Mouse (Mus musculus): ENCODE results near the gene Pole3. TPM values are rescaled to one million over a fixed set of nuclear protein-coding genes. Genes with fewer than 3 reads are reported as not detected.
"Not testable (repeated sequence)": the region's sequence is repeated elsewhere in the genome, so short reads cannot be mapped to it uniquely, and the experiment has no call there.

Gene Pole3
- total RNA-seq, 2 experiments from 2014 or later, result 17.7 to 19.5 TPM

DNA sequence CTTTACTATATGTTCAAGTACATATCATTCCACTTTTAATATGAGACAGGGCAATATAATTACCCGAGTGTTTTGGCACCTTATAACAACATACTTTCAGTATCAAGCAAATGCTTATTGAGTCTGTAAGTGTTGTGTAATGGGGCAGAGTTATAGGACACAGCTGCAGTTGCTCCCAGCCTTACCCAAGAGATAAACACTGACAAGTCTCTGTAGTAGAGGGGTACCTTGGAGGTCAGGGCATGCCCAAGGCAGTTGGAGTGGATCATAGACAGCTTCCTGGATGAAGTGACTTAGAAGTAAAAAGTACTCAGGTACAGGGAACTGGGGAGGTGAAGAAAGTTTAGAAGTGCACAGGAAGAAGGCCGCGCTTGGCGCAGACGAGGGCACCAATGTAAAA lies 37.7 kb downstream of the Pole3 start:
- no peak for DNase-seq

- DNase-seq, result no peak
These were observed 38.6 kb downstream of the Pole3 start for GRCm38 (mm10) chr4:62486162-62486696.

GRCm38 (mm10) chr4:62485450-62486161 lies 39.3 kb downstream of the Pole3 start:
- no peak for DNase-seq

DNA sequence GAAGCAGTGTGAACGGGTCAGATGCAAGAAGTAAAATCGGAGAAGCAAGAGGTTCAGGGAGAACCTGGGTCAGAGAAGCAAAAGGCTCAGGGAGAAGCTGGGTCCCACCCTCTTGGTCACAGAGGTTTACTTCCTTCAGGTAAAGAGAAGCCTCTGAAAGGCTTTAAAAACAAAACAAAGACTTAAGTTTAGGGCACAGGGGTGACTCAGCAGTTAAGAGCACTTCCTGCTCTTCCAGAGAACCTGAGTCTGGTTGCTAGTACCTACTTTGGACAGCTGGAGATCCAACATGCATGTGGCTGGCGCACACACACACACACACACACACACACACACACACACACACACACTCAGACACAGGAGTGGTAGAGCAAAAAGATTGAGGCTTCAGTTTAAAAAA lies 39.9 kb downstream of the Pole3 start:
- no peak for DNase-seq

DNA sequence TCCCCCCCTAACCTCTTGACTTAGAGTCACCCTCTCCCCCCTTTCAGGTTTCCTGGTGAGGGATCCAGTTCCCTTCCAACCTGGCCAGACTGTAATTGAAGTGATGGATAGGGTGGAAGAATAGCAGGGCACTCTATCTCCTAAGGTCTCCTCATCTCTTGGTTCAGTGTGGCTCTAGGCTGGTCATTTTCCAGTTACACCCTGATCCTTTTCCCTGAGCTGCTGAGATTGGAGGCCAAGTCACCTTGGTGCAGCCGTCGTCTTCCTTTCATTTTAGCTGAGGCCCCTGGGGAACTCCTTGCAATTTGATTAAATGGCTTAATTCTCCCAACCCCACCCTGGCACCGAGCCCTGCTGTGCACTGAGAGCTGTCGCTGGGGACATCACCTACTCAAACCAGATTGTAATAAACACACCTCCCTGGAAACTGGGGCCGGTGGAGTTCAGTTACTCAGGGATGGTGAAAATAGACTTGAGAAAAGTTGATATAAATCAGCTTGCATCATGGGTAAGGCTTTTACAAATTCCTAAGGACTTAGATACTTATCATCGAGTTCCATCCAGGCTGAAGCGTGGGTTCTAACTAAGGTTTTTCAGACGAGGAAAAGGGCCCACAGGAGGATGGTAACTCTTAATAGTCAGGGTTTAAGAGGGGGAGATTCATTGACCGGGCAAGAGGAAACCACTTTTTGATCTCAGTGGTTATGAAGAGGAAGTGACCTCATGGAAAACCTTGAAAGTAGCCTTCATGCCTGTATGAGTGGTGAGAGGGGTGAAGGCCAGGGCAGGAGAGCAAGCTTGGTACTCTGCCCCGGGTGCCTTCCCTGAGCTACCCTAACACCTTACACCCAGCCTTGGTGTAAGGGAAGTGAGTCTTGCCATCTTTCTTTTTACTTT lies 43.9 kb downstream of the Pole3 start:
- peak in 1 of 2 experiments; percentile 29 for DNase-seq

DNA sequence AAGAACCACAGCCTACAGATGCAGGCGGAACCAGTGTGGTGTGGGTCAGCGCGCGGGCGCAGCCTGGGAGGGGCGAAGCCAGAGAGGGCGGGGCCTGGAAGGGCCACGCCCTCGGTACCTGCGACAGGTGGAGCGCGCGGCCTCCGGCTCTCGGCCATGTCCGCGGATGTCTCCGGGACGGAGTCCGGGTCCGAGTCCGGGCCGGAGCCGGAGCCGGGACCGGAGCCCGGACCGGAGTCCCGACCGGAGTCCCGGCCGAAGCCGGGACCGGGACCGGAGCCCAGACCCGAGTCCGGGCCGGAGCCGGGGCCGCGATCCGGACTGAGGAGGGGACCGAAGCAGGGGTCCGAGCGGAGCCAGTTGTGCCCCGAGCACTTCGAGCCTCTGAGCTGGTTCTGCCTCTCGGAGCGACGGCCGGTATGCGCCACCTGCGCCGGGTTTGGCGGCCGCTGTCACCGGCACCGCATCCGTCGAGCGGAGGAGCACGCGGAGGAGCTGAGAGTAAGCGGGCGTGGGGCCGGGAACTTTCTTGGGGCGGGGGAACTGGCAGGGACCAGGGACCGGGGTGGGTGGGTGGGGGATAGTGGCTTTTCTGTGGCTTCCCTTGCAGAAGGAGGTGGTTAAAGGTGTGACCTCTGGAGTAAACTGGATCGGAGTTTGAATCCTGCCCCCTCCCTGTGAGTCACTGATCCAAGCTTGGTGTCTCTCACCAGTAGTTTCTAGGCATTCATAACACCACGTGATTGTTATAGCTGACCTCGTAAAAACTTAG lies 44.7 kb downstream of the Pole3 start, which contains the start of gene Bspry:
Gene Bspry, plus strand, starts transcription at position 117 of the 772 bp plus-strand sequence.
- peak in 1 of 2 experiments; percentile 21 for DNase-seq

GRCm38 (mm10) chr4:62479593-62479936 lies 45.3 kb downstream of the Pole3 start:
- not testable (repeated sequence) for DNase-seq

DNA sequence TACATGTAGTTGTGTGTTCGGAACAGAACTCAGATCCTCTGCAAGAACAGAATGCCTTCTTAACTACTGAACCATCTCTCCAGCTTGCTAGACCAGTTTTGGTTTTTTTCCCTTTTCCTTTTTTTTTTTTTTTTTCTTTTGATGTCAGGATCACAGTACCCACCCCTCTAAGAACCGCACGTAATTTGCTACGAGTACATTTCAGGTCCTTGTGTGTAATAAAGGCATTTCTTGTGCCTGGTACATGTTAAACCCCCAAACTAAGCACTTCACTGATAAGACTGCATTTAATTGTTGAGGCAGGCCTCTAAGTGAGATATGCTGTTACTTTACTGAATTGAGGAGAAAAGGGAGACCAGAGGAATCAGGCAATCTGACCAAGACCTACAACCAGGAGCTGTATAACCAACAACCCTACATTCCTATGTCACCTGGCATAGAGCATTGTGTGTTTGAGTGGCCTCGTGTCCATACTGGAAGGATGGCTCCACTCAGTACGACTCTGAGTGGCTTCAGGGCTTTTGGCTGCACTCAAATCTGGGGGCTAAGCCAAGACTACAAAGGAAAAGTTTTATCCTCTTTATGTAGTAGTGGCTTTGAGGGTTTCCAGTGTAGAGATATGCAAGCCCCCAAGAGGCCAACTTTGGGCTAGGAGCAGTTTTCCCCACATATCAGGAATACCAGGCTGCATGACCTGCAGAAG lies 47.2 kb downstream of the Pole3 start:
- no peak for DNase-seq

- no peak for DNase-seq
These were observed 49.1 kb downstream of the Pole3 start for GRCm38 (mm10) chr4:62475793-62476192.

DNA sequence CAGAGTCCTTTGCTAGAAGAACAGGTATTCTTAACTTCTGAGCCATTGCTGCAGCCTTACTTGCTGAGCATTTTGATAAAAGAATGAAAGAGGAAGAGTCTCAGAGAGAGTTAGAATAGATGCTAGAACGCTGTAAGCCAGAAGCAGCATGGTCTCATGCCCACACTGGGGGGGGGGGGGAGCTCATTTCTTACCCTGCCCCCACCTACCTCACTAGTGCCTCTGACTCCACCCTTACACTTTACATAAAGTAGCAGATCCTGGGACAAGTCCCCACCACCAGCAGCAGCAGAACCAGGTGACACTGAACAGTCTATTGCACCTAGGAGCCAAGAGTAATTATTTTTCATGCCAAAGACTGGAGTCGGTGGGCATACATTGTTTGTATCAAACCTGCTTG lies 49.7 kb downstream of the Pole3 start:
- no peak for DNase-seq

Other genes starting within 250 kb of the Pole3 start
- gene Fkbp15, start 164.5 kb downstream of the Pole3 start, total RNA-seq (2021), result 10 to 100 TPM; 16.4 to 17.7 TPM
- 10 to 100 TPM; 17.3 to 18.7 TPM for gene Slc31a1, start 164.3 kb downstream of the Pole3 start, total RNA-seq (2021)
- 10 to 100 TPM; 46.9 to 49.1 TPM for gene Cdc26, start 116.4 kb downstream of the Pole3 start, total RNA-seq (2021)
- gene Prpf4, start 116.3 kb downstream of the Pole3 start, total RNA-seq (2021), result 10 to 100 TPM; 10.4 to 10.9 TPM
- not detected for gene Rnf183, start 89.8 kb downstream of the Pole3 start, total RNA-seq (2021)
- under 1 TPM; 0.30 to 0.59 TPM for gene Wdr31, start 54.2 kb downstream of the Pole3 start, total RNA-seq (2021)
- under 1 TPM in 1 of 2 experiments, not detected in 1; 0.23 TPM for gene Bspry, start 45.0 kb downstream of the Pole3 start, total RNA-seq (2021)
- 1 to 10 TPM; 3.4 to 4.0 TPM for gene Hdhd3, start 21.6 kb downstream of the Pole3 start, total RNA-seq (2021)
- 10 to 100 TPM; 75.4 to 87.1 TPM for gene Alad, start 5.2 kb downstream of the Pole3 start, total RNA-seq (2021)
- not detected for gene 4933430I17Rik, start 301 bp upstream of the Pole3 start, total RNA-seq (2021)
- gene Rgs3, start 34.8 kb upstream of the Pole3 start, total RNA-seq (2021), result 10 to 100 TPM; 21.5 to 25.9 TPM

Measured in heart, adult 18-20 months (tissue).